Mouse (Mus musculus) gastrocnemius, postnatal 4 days (tissue): ENCODE data around the gene Eml5. TPM values are rescaled to one million over a fixed set of nuclear protein-coding genes. Genes with fewer than 3 reads are reported as not detected.

Experiments
- DNase-seq, 2 experiments: peaks; one replicate each; pipeline ENCODE4 v3.0.0; 2021 to 2022; ENCODE audit warnings: low spot score in 2 of 2, mixed read lengths in 2 of 2
- total RNA-seq, 2 experiments: library from RNA; stranded (reverse); gene quantifications; 2 replicates each; pipeline ENCODE4 v1.2.3; 2021

Eml5 gene
- total RNA-seq, 2 experiments from 2014 or later: 3.3 to 3.7 TPM

DNA sequence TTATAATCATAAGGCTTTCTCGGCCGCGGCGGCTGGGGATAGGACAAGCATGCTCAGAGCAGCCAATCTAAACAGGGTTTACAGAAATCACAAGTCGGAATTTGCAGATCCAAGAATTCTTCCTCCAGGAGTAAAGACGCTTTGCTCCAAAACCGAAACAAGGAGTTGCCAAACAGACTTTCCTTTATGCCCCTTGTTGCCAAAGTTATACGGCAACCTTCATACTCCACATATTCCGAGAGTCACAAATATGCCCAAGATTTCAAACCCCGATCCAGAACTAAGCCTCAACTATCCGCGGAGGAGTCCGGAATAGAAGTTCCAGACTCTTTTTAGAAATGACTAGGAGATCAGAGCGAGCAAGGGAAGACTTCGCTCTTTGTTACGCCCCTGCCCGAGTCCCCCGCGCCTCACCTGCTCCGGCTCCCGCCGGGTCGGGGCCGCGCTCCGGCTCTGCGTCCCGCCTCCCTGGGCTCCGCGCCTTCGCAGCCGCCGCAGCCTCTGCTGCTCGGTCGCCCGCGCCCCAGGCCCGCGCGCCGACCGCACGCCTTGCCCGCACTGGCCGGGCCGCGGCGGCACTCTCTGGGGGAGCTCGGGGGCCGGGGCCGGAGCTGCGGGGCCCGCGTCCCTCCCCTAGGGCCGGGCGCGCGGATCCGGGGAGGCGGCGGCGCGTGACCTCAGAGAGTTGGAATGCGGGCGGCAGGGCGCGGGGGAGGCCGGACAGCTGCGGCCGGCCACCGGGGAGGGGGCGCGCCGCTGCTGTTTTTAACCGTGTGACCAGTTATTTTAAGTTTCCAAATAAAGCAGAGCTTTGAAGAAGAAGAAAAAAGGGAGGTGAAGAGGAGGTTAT lies 164.1 kb downstream of the Eml5 start, which contains the start of gene Ptpn21:
TSS of gene Ptpn21 (minus strand) at position 455 of the 850 bp plus-strand sequence.
- DNase-seq: peak; percentile 64 to 78

Other genes with a start within 250 kb of the Eml5 start
- gene Ptpn21, start 164.1 kb downstream of the Eml5 start, total RNA-seq: 10 to 100 TPM; 53.4 to 56.0 TPM
- 10 to 100 TPM; 67.9 to 75.1 TPM for gene Zc3h14, start 154.5 kb downstream of the Eml5 start, total RNA-seq
- 10 to 100 TPM; 20.3 to 20.6 TPM for gene Ttc8, start 19.1 kb upstream of the Eml5 start, total RNA-seq